In genomic region chr9:47332929-47333328, GRCm38 (mm10) we compare ENCODE assay signal across 9 mouse cellular contexts.
DNase-seq lines count a peak whose midpoint lies in the region; ATAC-seq and TF ChIP-seq lines count a peak whose summit lies in the region.
"Had no signal": no experiment of that assay in that cellular context is flagged by ENCODE, and none has a peak within 500 bp of the region (broad histone marks: within the 10 kb centered on the region; RNA-seq: fewer than 3 reads in every experiment).

No protein-coding gene starts in this region.

- H3K36me3 ChIP-seq in hindbrain, postnatal 0 days (ENCODE audit: insufficient read depth, low read length): no peaks in the 10 kb centered on the region
- H3K36me3 ChIP-seq in hindbrain, embryonic 11.5 days (ENCODE audit: control insufficient read depth, insufficient read depth, low read length): no peaks in the 10 kb centered on the region
- H3K36me3 ChIP-seq in midbrain, embryonic 14.5 days (ENCODE audit: control insufficient read depth, insufficient read depth, low read length): no peaks in the 10 kb centered on the region
- H3K36me3 ChIP-seq in midbrain, embryonic 10.5 days: no peaks in the 10 kb centered on the region
- H3K36me3 ChIP-seq in stomach, embryonic 14.5 days (ENCODE audit: control insufficient read depth, insufficient read depth, low read length): no peaks in the 10 kb centered on the region

- H3K4me1 ChIP-seq in hindbrain, postnatal 0 days (ENCODE audit: insufficient read depth, low read length): no peaks in the 10 kb centered on the region
- no peaks in the 10 kb centered on the region for H3K4me1 ChIP-seq in hindbrain, embryonic 11.5 days (replicated peaks; ENCODE audit: control insufficient read depth, insufficient read depth, low read length)
- H3K4me1 ChIP-seq in midbrain, embryonic 14.5 days (ENCODE audit: control insufficient read depth, insufficient read depth, low read length): no peaks in the 10 kb centered on the region; the same call in 1 of the 2 replicates
- peaks cover 9% of the 10 kb centered on the region for H3K4me1 ChIP-seq in midbrain, embryonic 10.5 days
- H3K4me1 ChIP-seq in stomach, embryonic 14.5 days (ENCODE audit: control insufficient read depth, insufficient read depth, low read length): no peaks in the 10 kb centered on the region

- no peak overlapping the region for H3K9ac ChIP-seq in hindbrain, postnatal 0 days (replicated peaks; ENCODE audit: low read length)
- no peak overlapping the region for H3K9ac ChIP-seq in hindbrain, embryonic 11.5 days (ENCODE audit: low read depth, low read length)
- H3K9ac ChIP-seq in midbrain, embryonic 14.5 days (replicated peaks; ENCODE audit: low read length): no peak overlapping the region
- H3K9ac ChIP-seq in stomach, embryonic 14.5 days (replicated peaks; ENCODE audit: low read depth, low read length): no peak overlapping the region

- H3K27me3 ChIP-seq in hindbrain, postnatal 0 days (ENCODE audit: insufficient read depth, low read length): no peaks in the 10 kb centered on the region
- no peaks in the 10 kb centered on the region for H3K27me3 ChIP-seq in hindbrain, embryonic 11.5 days (ENCODE audit: control insufficient read depth, insufficient read depth, low read length)
- H3K27me3 ChIP-seq in midbrain, embryonic 14.5 days (ENCODE audit: control insufficient read depth, insufficient read depth, low read length): no peaks in the 10 kb centered on the region
- H3K27me3 ChIP-seq in midbrain, embryonic 10.5 days (ENCODE audit: low read depth, poor library complexity, severe bottlenecking): peaks cover 40% of the 10 kb centered on the region
- H3K27me3 ChIP-seq in stomach, embryonic 14.5 days (ENCODE audit: control insufficient read depth, insufficient read depth, low read length): no peaks in the 10 kb centered on the region

- no peak for DNase-seq in hindbrain, postnatal 0 days (ENCODE audit: low spot score)
- DNase-seq in hindbrain, embryonic 11.5 days (ENCODE audit: low spot score): no peak
- peak; percentile 32 for DNase-seq in midbrain, embryonic 14.5 days
- DNase-seq in midbrain, embryonic 10.5 days (ENCODE audit: low spot score): no peak
- DNase-seq in lung, adult 18-20 months: peak; percentile 24 to 58
- DNase-seq in Muller cell, postnatal 12 days (ENCODE audit: inconsistent ontology term): no peak
- DNase-seq: thymus, postnatal 14 days had no signal

- H3K9me3 ChIP-seq in hindbrain, postnatal 0 days (ENCODE audit: low read length): no peaks in the 10 kb centered on the region
- no peaks in the 10 kb centered on the region for H3K9me3 ChIP-seq in hindbrain, embryonic 11.5 days (ENCODE audit: control insufficient read depth, low read length)
- no peaks in the 10 kb centered on the region for H3K9me3 ChIP-seq in midbrain, embryonic 14.5 days (ENCODE audit: control insufficient read depth, low read length)
- no peaks in the 10 kb centered on the region for H3K9me3 ChIP-seq in midbrain, embryonic 10.5 days (replicated peaks)
- no peaks in the 10 kb centered on the region for H3K9me3 ChIP-seq in stomach, embryonic 14.5 days (ENCODE audit: control insufficient read depth, low read depth, low read length)

- WGBS in hindbrain, postnatal 0 days: 47% methylated on average over 4 of the region's 4 CpGs
- WGBS in hindbrain, embryonic 11.5 days: 56% methylated on average over 4 of the region's 4 CpGs
- 67% methylated on average over 4 of the region's 4 CpGs for WGBS in midbrain, embryonic 14.5 days
- 74% methylated on average over 4 of the region's 4 CpGs for WGBS in midbrain, embryonic 10.5 days
- WGBS in stomach, embryonic 14.5 days: 47% methylated on average over 4 of the region's 4 CpGs

- H3K4me2 ChIP-seq in hindbrain, postnatal 0 days (ENCODE audit: low read depth, low read length): no peak overlapping the region
- no peak overlapping the region for H3K4me2 ChIP-seq in hindbrain, embryonic 11.5 days (replicated peaks; ENCODE audit: low read depth, low read length)
- H3K4me2 ChIP-seq in midbrain, embryonic 14.5 days (ENCODE audit: low read length): no peak overlapping the region
- no peak overlapping the region for H3K4me2 ChIP-seq in stomach, embryonic 14.5 days (replicated peaks; ENCODE audit: low read depth, low read length)

- H3K4me3 ChIP-seq in hindbrain, postnatal 0 days (ENCODE audit: low read length): no peak overlapping the region
- H3K4me3 ChIP-seq in hindbrain, embryonic 11.5 days (ENCODE audit: low read depth, low read length): no peak overlapping the region
- no peak overlapping the region for H3K4me3 ChIP-seq in midbrain, embryonic 14.5 days (replicated peaks; ENCODE audit: low read depth, low read length)
- H3K4me3 ChIP-seq in midbrain, embryonic 10.5 days: no peak overlapping the region
- no peak overlapping the region for H3K4me3 ChIP-seq in stomach, embryonic 14.5 days (ENCODE audit: low read depth, low read length)

- H3K27ac ChIP-seq in hindbrain, postnatal 0 days: no peak overlapping the region
- H3K27ac ChIP-seq in hindbrain, embryonic 11.5 days (ENCODE audit: low read depth, low read length): no peak overlapping the region
- no peak overlapping the region for H3K27ac ChIP-seq in midbrain, embryonic 14.5 days (replicated peaks; ENCODE audit: low read depth, low read length)
- H3K27ac ChIP-seq in midbrain, embryonic 10.5 days (replicated peaks): no peak overlapping the region
- H3K27ac ChIP-seq in stomach, embryonic 14.5 days (ENCODE audit: low read length): no peak overlapping the region
- H3K27ac ChIP-seq: macrophage had no signal

- TF ChIP-seq CTCF in hindbrain, postnatal 0 days (IDR thresholded peaks at IDR 0.05; ENCODE audit: low read depth): peak; percentile 42

- ATAC-seq in hindbrain, postnatal 0 days: no peak
- ATAC-seq in hindbrain, embryonic 11.5 days (ENCODE audit: low FRiP score): no peak
- no peak for ATAC-seq in midbrain, embryonic 14.5 days (ENCODE audit: low FRiP score, low TSS enrichment)
- ATAC-seq in stomach, embryonic 14.5 days (ENCODE audit: insufficient number of reproducible peaks, insufficient read depth, low FRiP score, low read depth): peak; percentile 78

Comparison
In these comparisons a context has a peak if more than half of its experiments do, and no peak if none do; other contexts are left out.
1. DNase-seq: peak in midbrain, embryonic 14.5 days (single experiment) and lung, adult 18-20 months (2 of 2); none in hindbrain, postnatal 0 days (single experiment), hindbrain, embryonic 11.5 days (single experiment), midbrain, embryonic 10.5 days (single experiment) and Muller cell, postnatal 12 days (single experiment).